Mouse (Mus musculus) heart, adult 8-10 months (tissue): ENCODE measurements around the gene Olfr1093. TPM values are rescaled to one million over a fixed set of nuclear protein-coding genes. Genes with fewer than 3 reads are reported as not detected.

Source experiments
- DNase-seq: peaks from one replicate; pipeline ENCODE4 v3.0.0; 2022; ENCODE audit warnings: low spot score
- total RNA-seq, 4 experiments: library from RNA; stranded (reverse); gene quantifications; 2 replicates each; pipeline ENCODE4 v1.2.4; 2022

Olfr1093 gene
- total RNA-seq = not detected

DNA sequence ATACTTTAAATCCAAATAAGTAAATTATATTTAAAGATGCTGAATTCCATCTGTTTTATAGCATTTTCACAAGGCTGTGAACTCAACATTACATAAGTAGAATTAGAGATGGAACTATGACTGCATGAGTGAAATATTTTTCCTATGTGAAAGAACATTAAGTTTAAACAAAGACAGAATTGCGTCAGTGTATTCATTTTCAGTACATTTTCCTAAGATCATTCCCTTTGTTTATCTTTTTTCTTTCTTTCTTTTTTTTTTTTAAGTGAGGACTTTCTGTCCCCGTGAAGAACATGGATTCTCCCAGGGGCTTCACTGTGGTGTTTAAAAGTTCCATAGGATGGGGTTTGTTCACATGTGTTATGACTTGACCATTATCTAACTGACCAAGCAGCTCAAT lies at the start of gene Olfr1093:
Gene Olfr1093 (plus strand): TSS at position 301 of the 400 bp plus-strand sequence.
- no peak for DNase-seq

DNA sequence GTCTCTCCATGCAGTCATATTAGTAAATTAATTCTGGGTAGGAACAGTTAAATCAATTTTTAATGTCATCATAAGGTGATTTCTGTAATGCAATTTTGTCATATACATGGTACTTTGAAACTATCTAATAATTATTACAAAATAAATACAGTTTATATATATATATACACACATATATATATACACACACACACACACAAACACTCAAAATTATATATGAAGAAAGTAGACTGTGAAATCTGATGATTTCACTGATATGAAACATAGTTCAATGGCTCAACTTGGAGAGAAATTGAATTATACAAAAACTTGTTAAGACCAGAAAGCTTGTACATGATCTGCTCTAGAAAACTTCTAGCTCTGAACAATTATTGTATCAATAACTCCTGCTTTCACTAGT lies 48.7 kb upstream of the Olfr1093 start, which contains the start of gene Olfr1089:
Gene Olfr1089 (minus strand): TSS at position 101 of the 400 bp plus-strand sequence.
- no peak for DNase-seq

DNA sequence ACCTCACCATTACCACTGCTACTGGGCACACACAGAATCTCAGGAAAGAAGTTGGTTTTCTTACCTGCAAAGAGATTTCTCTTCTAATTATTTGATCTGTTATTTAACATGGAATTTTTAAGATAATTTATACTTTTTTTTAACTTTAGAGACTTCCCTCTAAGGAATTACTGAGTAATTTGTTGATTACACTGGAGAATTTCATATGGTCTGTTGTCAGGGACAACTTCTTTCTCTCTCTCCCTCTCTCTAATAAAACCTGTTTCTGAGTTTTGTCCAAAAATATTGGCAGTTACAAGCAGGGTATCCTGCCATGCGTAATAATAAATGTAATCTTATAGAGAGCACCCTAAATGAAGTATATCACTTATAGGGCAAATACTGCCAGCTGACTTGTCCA lies 23.4 kb upstream of the Olfr1093 start, which contains the start of gene Olfr1090:
Gene Olfr1090 (minus strand): TSS at position 101 of the 400 bp plus-strand sequence.
- DNase-seq = no peak

DNA sequence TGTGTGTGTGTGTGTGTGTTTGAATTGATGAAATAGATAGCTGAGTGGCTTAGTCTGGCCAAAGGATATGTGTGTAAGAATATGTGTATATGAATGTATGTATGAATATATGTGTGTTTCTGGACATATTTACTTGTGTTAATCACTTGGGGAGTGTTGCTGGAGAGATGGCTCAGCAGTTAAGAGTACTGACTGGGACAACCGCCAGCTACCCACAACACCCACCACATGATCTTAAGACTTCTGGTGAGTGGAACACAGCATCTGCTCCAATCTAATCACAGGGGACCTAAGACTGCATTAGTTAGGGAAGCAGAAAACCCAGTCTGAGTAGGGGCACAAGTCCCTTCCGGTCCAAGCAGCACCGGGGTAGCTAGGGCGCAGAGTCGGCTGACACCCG lies 21.2 kb upstream of the Olfr1093 start:
- no peak for DNase-seq

DNA sequence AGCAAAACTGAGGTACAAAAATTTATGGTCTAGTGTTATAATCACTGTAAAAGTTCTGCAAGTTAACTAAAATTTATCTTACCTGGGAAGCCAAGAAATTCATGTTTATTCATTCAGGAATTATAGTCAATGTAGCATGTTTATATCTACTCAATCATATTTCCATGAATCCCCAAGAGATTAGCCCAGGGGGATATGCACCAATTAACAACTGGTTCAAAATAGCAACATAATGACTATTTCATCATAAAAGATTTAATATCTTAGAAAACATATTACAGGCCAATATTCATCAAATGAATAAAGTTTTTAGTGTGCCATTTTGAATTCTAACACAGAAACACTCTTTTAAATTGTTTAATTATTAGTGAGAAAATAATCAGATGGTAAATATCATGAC lies 27.6 kb downstream of the Olfr1093 start, which contains the start of gene Olfr141:
Gene Olfr141 (minus strand): TSS at position 101 of the 400 bp plus-strand sequence.
- no peak for DNase-seq

DNA sequence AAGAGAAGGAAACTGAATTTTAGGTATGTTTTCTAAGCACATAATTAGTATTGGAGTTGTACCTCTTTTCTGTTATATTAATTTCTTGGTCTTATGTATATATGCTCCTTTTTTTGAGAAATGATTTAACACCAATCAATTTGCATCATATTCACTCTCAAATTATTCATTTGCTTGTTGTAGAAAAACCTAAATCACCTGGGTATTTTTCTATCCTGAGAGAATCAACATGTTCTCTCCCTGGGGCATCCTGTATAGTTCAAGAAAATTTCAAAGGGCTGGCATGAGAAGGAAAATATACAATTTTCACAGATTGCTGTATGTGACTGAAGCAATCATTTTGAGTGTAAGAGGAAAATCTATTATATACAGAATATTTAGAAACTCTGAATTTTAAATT lies 42.1 kb downstream of the Olfr1093 start, which contains the start of gene Olfr1094:
Gene Olfr1094 (plus strand): TSS at position 301 of the 400 bp plus-strand sequence.
- no peak for DNase-seq

Other genes starting within 250 kb of the Olfr1093 start
- gene Olfr1079, start 240.0 kb upstream of the Olfr1093 start, total RNA-seq = not detected
- gene Olfr1080, start 224.2 kb upstream of the Olfr1093 start, total RNA-seq = not detected
- not detected for gene Olfr1082, start 183.5 kb upstream of the Olfr1093 start, total RNA-seq
- gene Olfr1084, start 142.8 kb upstream of the Olfr1093 start, total RNA-seq = not detected
- gene Olfr1085, start 120.5 kb upstream of the Olfr1093 start, total RNA-seq = not detected
- not detected for gene Olfr1086, start 102.4 kb upstream of the Olfr1093 start, total RNA-seq
- not detected for gene Olfr1087, start 84.1 kb upstream of the Olfr1093 start, total RNA-seq
- not detected for gene Olfr1089, start 48.8 kb upstream of the Olfr1093 start, total RNA-seq
- gene Olfr1090, start 23.5 kb upstream of the Olfr1093 start, total RNA-seq = not detected
- not detected for gene Olfr141, start 27.5 kb downstream of the Olfr1093 start, total RNA-seq
- not detected for gene Olfr1094, start 42.2 kb downstream of the Olfr1093 start, total RNA-seq
- not detected for gene Olfr1095, start 69.2 kb downstream of the Olfr1093 start, total RNA-seq
- not detected for gene Gm13723, start 92.3 kb downstream of the Olfr1093 start, total RNA-seq
- not detected for gene Olfr1097, start 109.7 kb downstream of the Olfr1093 start, total RNA-seq
- gene Olfr1098, start 142.1 kb downstream of the Olfr1093 start, total RNA-seq = not detected
- not detected for gene Olfr1099, start 178.2 kb downstream of the Olfr1093 start, total RNA-seq
- not detected for gene Olfr1100, start 197.5 kb downstream of the Olfr1093 start, total RNA-seq
- not detected for gene Olfr1101, start 208.7 kb downstream of the Olfr1093 start, total RNA-seq
- gene Olfr1102, start 215.9 kb downstream of the Olfr1093 start, total RNA-seq = not detected
- gene Olfr1104, start 244.6 kb downstream of the Olfr1093 start, total RNA-seq = not detected